Mouse (Mus musculus): ENCODE measurements around the gene Fbxo34. TPM values are rescaled to one million over a fixed set of nuclear protein-coding genes. Genes with fewer than 3 reads are reported as not detected.
A peak's percentile ranks its signal among the peaks of the same experiment; 100 is the strongest.

Fbxo34 gene
- total and polyA plus RNA-seq, 3 experiments, result 17.9 to 27.5 (median 20.6) TPM

DNA sequence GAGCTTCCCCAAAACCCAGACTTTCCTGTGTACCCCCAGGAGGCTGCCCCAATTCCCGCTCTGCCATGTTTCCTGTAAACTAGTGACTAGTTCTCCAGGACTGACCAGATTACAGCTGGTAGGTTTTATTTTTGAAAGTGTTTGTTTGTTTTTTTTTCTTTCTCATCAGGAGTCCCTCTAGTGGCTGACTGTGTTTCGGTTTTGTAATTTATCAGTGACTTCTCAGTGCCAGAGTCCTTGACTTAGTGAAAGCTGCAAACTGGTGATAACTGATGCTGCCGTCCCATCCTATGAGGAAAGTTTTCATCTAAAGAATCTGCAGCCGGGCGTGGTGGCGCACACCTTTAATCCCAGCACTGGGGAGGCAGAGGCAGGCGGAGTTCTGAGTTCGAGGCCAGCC is 65.4 kb downstream of the Fbxo34 start:
- TF ChIP-seq TAL1 (conservative IDR thresholded peaks at IDR 0.05; ENCODE audit: low read depth, low read length) (0 out of 2 replicates have a peak, but pooled peaks have one; percentile 29), CTCF (IDR thresholded peaks at IDR 0.05; ENCODE audit: low read depth, low read length) (no peak)
- peaks cover 44% of the 10 kb centered on the region for H3K36me3 ChIP-seq (replicated peaks)
- no peak overlapping the region for H3K4me3 ChIP-seq (ENCODE audit: low read depth, low read length)
- DNase-seq (ENCODE audit: low spot score) (no peak), ATAC-seq (ENCODE audit: extremely low read depth, insufficient number of reproducible peaks, low FRiP score, poor library complexity, severe bottlenecking) (peak; percentile 55)
- no peaks in the 10 kb centered on the region for H3K9me3 ChIP-seq (replicated peaks)
- peaks cover 64% of the 10 kb centered on the region for H3K4me1 ChIP-seq (ENCODE audit: insufficient read depth, low read depth, low read length)
- no peaks in the 10 kb centered on the region for H3K27me3 ChIP-seq (ENCODE audit: insufficient read depth, low read length)

DNA sequence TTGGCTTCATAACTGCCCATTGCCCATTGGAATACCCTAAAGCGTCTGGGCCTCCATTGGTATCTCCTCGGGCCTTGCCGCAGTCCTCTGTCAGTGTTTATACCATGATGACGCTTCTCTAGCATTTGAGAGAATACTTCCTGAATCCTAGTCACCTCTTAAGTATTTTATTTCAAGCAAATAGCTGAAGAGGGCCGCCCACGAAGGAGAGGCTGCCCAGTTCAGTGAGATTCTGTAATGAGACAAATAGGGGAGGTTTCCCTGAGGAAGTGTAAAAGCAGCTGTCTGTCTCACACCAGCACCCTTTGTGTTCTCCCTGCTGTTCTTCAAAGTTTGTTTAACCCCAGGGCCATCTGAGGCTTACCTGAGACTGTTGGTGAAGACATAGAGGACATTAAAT is 66.5 kb downstream of the Fbxo34 start:
- no peaks in the 10 kb centered on the region for H3K27me3 ChIP-seq (ENCODE audit: insufficient read depth, low read length)
- H3K36me3 ChIP-seq (replicated peaks), result peaks cover 42% of the 10 kb centered on the region
- H3K4me1 ChIP-seq (ENCODE audit: insufficient read depth, low read depth, low read length), result peaks cover 66% of the 10 kb centered on the region

DNA sequence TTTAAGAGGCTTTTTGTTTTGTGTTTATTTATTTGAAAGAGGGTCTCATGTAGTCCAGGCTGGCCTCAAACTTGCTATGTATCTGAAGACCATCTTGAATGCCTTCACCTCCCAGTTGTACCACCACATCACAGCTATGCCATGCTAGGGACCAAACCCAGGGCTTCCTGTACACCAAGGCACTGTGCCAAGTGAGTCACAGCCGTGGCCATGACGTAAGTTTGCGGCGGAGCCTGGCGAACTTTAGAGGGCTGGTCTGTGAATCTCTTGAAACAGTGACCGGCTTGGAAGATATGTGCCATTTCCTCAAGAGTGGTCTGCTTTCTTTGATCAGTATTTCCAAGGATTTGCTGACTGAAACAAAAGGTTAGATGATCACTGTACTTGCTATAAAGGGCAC is 68.4 kb downstream of the Fbxo34 start:
- DNase-seq (ENCODE audit: low spot score), result no peak
- ATAC-seq (ENCODE audit: extremely low read depth, insufficient number of reproducible peaks, low FRiP score, poor library complexity, severe bottlenecking), result no peak
- peaks cover 37% of the 10 kb centered on the region for H3K36me3 ChIP-seq (replicated peaks)
- H3K4me1 ChIP-seq (ENCODE audit: insufficient read depth, low read depth, low read length), result peaks cover 61% of the 10 kb centered on the region
- H3K9me3 ChIP-seq (replicated peaks), result no peaks in the 10 kb centered on the region
- H3K4me3 ChIP-seq (ENCODE audit: low read depth, low read length), result no peak overlapping the region
- no peak for TF ChIP-seq CTCF (IDR thresholded peaks at IDR 0.05; ENCODE audit: low read depth, low read length)
- TF ChIP-seq POLR2AphosphoS5 (IDR thresholded peaks at IDR 0.05; ENCODE audit: insufficient replicate concordance, low read depth, low read length), result no peak
- no peak for TF ChIP-seq GATA1 (IDR thresholded peaks at IDR 0.05; ENCODE audit: borderline replicate concordance, low read length)
- TF ChIP-seq GATA2 (IDR thresholded peaks at IDR 0.05; ENCODE audit: borderline replicate concordance, low read depth, low read length), result no peak
- no peak for TF ChIP-seq TAL1 (conservative IDR thresholded peaks at IDR 0.05; ENCODE audit: low read depth, low read length)
- H3K27me3 ChIP-seq (ENCODE audit: insufficient read depth, low read length), result no peaks in the 10 kb centered on the region

More for the DNA sequence above, 66.5 kb downstream of the Fbxo34 start:
- DNase-seq (ENCODE audit: low spot score) (no peak), ATAC-seq (ENCODE audit: extremely low read depth, insufficient number of reproducible peaks, low FRiP score, poor library complexity, severe bottlenecking) (no peak)
- TF ChIP-seq GATA1 (IDR thresholded peaks at IDR 0.05; ENCODE audit: borderline replicate concordance, low read length), result no peak
- TF ChIP-seq TAL1 (conservative IDR thresholded peaks at IDR 0.05; ENCODE audit: low read depth, low read length), result no peak
- TF ChIP-seq POLR2AphosphoS5 (IDR thresholded peaks at IDR 0.05; ENCODE audit: insufficient replicate concordance, low read depth, low read length), result no peak
- no peak for TF ChIP-seq CTCF (IDR thresholded peaks at IDR 0.05; ENCODE audit: low read depth, low read length)
- TF ChIP-seq GATA2 (IDR thresholded peaks at IDR 0.05; ENCODE audit: borderline replicate concordance, low read depth, low read length), result no peak
- H3K9me3 ChIP-seq (replicated peaks), result no peaks in the 10 kb centered on the region
- H3K4me3 ChIP-seq (ENCODE audit: low read depth, low read length), result no peak overlapping the region

DNA sequence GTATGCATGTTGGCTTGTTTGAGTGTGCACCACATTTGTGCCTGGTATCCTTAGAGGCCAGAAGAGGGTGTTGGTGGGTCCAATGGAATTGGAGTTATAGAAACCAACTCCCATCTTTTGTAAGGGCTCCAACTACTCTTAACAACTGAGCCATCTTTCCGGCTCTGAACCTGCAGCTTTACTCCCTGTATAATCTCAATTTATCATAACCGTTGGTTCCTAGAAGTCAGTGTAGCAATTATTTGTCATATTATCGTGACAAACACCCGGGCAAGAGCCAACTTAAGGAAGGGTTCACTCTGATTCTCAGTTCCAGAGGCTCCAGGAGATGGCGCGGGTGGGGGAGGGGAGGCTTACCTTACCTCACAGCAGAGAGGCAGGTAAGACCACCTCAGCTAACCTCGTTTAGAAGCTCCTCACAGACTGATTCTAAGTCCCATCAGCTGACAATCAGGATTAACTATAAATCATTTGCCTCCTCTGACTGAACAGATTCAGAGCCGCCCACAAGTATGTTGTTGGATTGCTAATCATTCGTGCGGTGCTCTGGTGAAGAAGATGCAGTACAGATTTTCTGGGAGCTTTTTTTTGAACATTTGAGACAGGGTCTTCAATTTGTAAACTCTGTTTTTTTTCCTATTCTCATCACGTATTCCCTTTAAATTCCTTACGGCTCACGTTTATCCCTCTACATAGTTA is 70.7 kb downstream of the Fbxo34 start:
- TF ChIP-seq TAL1 (conservative IDR thresholded peaks at IDR 0.05; ENCODE audit: low read depth, low read length) (peak; percentile 19; the same call in 1 of the 2 replicates), CTCF (IDR thresholded peaks at IDR 0.05; ENCODE audit: low read depth, low read length) (no peak)
- Histone ChIP-seq H3K4me3 (ENCODE audit: low read depth, low read length) (no peak overlapping the region; the same call in 1 of the 2 replicates), H3K9me3 (replicated peaks) (no peaks in the 10 kb centered on the region), H3K4me1 (ENCODE audit: insufficient read depth, low read depth, low read length) (peaks cover 60% of the 10 kb centered on the region), H3K27me3 (ENCODE audit: insufficient read depth, low read length) (no peaks in the 10 kb centered on the region), H3K36me3 (replicated peaks) (peaks cover 38% of the 10 kb centered on the region)
- DNase-seq (ENCODE audit: low spot score) (no peak), ATAC-seq (ENCODE audit: extremely low read depth, insufficient number of reproducible peaks, low FRiP score, poor library complexity, severe bottlenecking) (no peak)

DNA sequence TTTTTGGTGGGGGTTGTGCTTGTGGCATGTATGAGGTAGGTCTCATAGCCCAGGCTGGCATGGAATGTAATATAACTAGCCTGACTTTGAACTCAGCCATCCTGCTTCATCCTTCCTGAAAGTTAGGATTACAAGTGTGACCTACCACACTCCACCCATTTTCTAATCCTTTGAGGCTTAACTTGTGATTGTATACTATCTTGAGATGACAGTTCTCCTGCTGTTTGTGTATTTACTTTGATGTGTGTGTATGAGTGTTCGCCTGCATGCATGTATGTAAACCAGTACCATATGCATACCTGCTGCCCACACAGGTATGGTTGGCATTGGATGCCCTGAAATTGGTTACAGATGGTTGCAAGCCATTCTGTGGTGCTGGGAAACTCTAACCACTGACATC is 71.4 kb downstream of the Fbxo34 start:
- H3K4me3 ChIP-seq (ENCODE audit: low read depth, low read length), result peak overlapping the region; percentile 51; the same call in 1 of the 2 replicates
- peaks cover 38% of the 10 kb centered on the region for H3K36me3 ChIP-seq (replicated peaks)
- DNase-seq (ENCODE audit: low spot score) (no peak), ATAC-seq (ENCODE audit: extremely low read depth, insufficient number of reproducible peaks, low FRiP score, poor library complexity, severe bottlenecking) (no peak)
- TF ChIP-seq GATA2 (IDR thresholded peaks at IDR 0.05; ENCODE audit: borderline replicate concordance, low read depth, low read length), result no peak
- TF ChIP-seq TAL1 (conservative IDR thresholded peaks at IDR 0.05; ENCODE audit: low read depth, low read length), result no peak
- no peak for TF ChIP-seq GATA1 (IDR thresholded peaks at IDR 0.05; ENCODE audit: borderline replicate concordance, low read length)
- TF ChIP-seq POLR2AphosphoS5 (IDR thresholded peaks at IDR 0.05; ENCODE audit: insufficient replicate concordance, low read depth, low read length), result no peak
- TF ChIP-seq CTCF (IDR thresholded peaks at IDR 0.05; ENCODE audit: low read depth, low read length), result no peak
- peaks cover 63% of the 10 kb centered on the region for H3K4me1 ChIP-seq (ENCODE audit: insufficient read depth, low read depth, low read length)
- no peaks in the 10 kb centered on the region for H3K9me3 ChIP-seq (replicated peaks)
- H3K27me3 ChIP-seq (ENCODE audit: insufficient read depth, low read length), result no peaks in the 10 kb centered on the region

DNA sequence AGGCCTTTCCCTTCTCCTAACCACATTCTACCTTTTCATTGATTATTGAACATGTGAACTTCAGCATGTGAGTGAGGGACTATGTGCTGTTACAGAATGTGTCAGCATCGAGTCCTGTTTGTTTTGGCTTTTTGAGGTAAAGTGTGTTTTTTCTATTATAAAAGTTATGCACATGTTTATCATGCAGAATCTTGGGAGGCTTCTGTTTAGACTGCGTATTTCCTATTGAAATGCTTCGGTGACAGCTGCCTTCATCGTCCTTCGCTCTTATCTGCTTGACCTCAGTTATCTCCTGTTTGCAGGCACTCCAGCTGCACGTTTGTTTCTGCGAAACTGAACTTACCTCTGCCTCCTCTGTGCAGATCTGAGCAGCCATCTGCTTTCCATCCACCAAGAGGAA is 72.1 kb downstream of the Fbxo34 start:
- no peaks in the 10 kb centered on the region for H3K9me3 ChIP-seq (replicated peaks)
- H3K27me3 ChIP-seq (ENCODE audit: insufficient read depth, low read length), result no peaks in the 10 kb centered on the region
- H3K36me3 ChIP-seq (replicated peaks), result peaks cover 39% of the 10 kb centered on the region
- peaks cover 67% of the 10 kb centered on the region for H3K4me1 ChIP-seq (ENCODE audit: insufficient read depth, low read depth, low read length)
- no peak for TF ChIP-seq GATA1 (IDR thresholded peaks at IDR 0.05; ENCODE audit: borderline replicate concordance, low read length)
- no peak for TF ChIP-seq POLR2AphosphoS5 (IDR thresholded peaks at IDR 0.05; ENCODE audit: insufficient replicate concordance, low read depth, low read length)
- TF ChIP-seq GATA2 (IDR thresholded peaks at IDR 0.05; ENCODE audit: borderline replicate concordance, low read depth, low read length), result peak; percentile 58; the same call in 1 of the 2 replicates
- peak; percentile 98 for TF ChIP-seq TAL1 (conservative IDR thresholded peaks at IDR 0.05; ENCODE audit: low read depth, low read length)
- TF ChIP-seq CTCF (IDR thresholded peaks at IDR 0.05; ENCODE audit: low read depth, low read length), result no peak
- H3K4me3 ChIP-seq (ENCODE audit: low read depth, low read length), result peak overlapping the region; percentile 51; the same call in 1 of the 2 replicates
- ATAC-seq (ENCODE audit: extremely low read depth, insufficient number of reproducible peaks, low FRiP score, poor library complexity, severe bottlenecking), result peak; percentile 98
- DNase-seq (ENCODE audit: low spot score), result peak; percentile 57
